Mouse (Mus musculus): ENCODE measurements around the gene Gm4981. TPM values are rescaled to one million over a fixed set of nuclear protein-coding genes. Genes with fewer than 3 reads are reported as not detected.

Gene Gm4981
- polyA plus RNA-seq, 1 experiment, result 0.20 TPM

GRCm38 (mm10) chr10:58209710-58210467 is 26.6 kb downstream of the Gm4981 start:
- H3K27ac ChIP-seq (ENCODE audit: control insufficient read depth, insufficient read depth, low read depth, low read length), result no peak overlapping the region
- no peak overlapping the region for H3K4me3 ChIP-seq (ENCODE audit: control insufficient read depth, low read depth, low read length)
- H3K4me1 ChIP-seq (ENCODE audit: control insufficient read depth, insufficient read depth, low read length), result no peaks in the 10 kb centered on the region
- no peaks in the 10 kb centered on the region for H3K27me3 ChIP-seq (ENCODE audit: control insufficient read depth, insufficient read depth, low read length)
- H3K36me3 ChIP-seq (ENCODE audit: control insufficient read depth, insufficient read depth, low read length), result no peaks in the 10 kb centered on the region
- TF ChIP-seq CTCF (IDR thresholded peaks at IDR 0.05; ENCODE audit: control insufficient read depth, insufficient read depth, insufficient replicate concordance, low read depth, low read length) (no peak), POLR2A (IDR thresholded peaks at IDR 0.05; ENCODE audit: control insufficient read depth, low read depth, low read length) (no peak)

DNA sequence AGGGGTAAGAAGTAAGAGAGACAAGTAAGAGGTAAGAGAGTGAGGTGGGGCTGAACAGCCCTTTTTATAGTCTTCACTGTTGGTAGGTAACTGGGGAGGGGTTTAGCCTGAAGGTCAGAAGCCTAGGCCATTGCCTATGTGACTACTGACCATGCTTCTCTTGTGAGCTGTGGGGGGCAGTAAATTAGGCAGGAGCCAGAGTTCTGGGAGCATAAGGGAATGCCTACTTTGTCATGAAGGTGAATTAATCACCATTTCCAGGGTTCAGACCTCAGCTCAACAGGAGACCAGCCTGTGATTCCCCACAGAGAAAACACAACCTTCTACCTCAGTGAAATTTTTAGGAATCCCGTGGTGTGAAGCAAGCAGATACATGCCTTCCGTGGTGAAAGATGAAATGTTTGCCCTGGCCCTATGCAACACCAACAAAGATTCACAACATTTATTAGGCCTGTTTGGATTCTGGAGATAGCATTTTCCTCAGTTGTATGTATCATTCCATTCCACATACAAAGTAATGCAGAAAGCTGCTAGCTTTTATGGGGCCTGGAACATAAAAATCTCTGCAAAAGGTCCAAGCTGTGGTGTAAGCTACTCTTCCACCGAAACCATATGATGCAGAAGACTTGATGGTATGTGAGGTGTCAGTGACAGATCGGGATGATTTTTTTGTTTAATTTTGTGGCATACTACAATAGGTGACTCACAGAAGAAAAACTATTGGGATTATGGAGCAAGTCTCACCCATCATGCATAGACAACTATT is 29.7 kb downstream of the Gm4981 start:
- Histone ChIP-seq H3K27ac (ENCODE audit: control insufficient read depth, insufficient read depth, low read depth, low read length) (no peak overlapping the region), H3K36me3 (ENCODE audit: control insufficient read depth, insufficient read depth, low read length) (no peaks in the 10 kb centered on the region), H3K4me3 (ENCODE audit: control insufficient read depth, low read depth, low read length) (no peak overlapping the region), H3K4me1 (ENCODE audit: control insufficient read depth, insufficient read depth, low read length) (no peaks in the 10 kb centered on the region), H3K27me3 (ENCODE audit: control insufficient read depth, insufficient read depth, low read length) (no peaks in the 10 kb centered on the region)
- TF ChIP-seq CTCF (IDR thresholded peaks at IDR 0.05; ENCODE audit: control insufficient read depth, insufficient read depth, insufficient replicate concordance, low read depth, low read length) (no peak), POLR2A (IDR thresholded peaks at IDR 0.05; ENCODE audit: control insufficient read depth, low read depth, low read length) (no peak)

DNA sequence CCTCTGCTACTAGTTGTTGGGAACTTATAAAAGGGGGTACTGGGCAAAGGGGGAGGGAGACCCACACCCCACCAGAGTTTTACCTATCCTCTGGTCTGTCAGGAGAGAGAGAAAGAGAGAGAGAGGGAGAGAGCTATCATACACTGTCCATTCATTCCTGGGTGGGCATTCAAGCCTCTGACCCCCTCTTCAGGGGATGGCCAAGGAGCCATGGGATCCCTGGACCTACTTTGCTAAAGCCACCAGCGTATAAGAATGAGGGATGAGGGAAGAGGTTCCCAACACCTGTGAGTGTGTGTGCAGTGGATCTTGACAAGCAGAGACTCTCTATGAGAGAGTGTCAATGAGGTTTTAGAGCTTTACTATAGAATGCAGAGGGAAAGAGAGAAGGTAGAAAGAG is 30.5 kb downstream of the Gm4981 start:
- TF ChIP-seq CTCF (IDR thresholded peaks at IDR 0.05; ENCODE audit: control insufficient read depth, insufficient read depth, insufficient replicate concordance, low read depth, low read length) (no peak), POLR2A (IDR thresholded peaks at IDR 0.05; ENCODE audit: control insufficient read depth, low read depth, low read length) (no peak)
- Histone ChIP-seq H3K4me3 (ENCODE audit: control insufficient read depth, low read depth, low read length) (no peak overlapping the region), H3K27me3 (ENCODE audit: control insufficient read depth, insufficient read depth, low read length) (no peaks in the 10 kb centered on the region), H3K4me1 (ENCODE audit: control insufficient read depth, insufficient read depth, low read length) (no peaks in the 10 kb centered on the region), H3K36me3 (ENCODE audit: control insufficient read depth, insufficient read depth, low read length) (no peaks in the 10 kb centered on the region), H3K27ac (ENCODE audit: control insufficient read depth, insufficient read depth, low read depth, low read length) (no peak overlapping the region)

Other genes with a start within 250 kb of the Gm4981 start
- 3.1 and 4.6 TPM in 2 replicates for gene AW822073, start 11.8 kb downstream of the Gm4981 start, polyA plus RNA-seq (2012; rRNA removed)
- 4.0 and 4.8 TPM in 2 replicates for gene Duxf3, start 4.0 kb downstream of the Gm4981 start, polyA plus RNA-seq (2012; rRNA removed)
- 14.4 and 17.3 TPM in 2 replicates for gene Gcc2, start 18.8 kb upstream of the Gm4981 start, polyA plus RNA-seq (2012; rRNA removed)
- gene Lims1, start 86.8 kb upstream of the Gm4981 start, polyA plus RNA-seq (2012; rRNA removed), result 10.2 and 12.7 TPM in 2 replicates
- gene Ranbp2, start 210.2 kb upstream of the Gm4981 start, polyA plus RNA-seq (2012; rRNA removed), result 5.1 and 6.8 TPM in 2 replicates